Mouse (Mus musculus) ES-E14 (cell line): ENCODE results near the gene Ttll7.

Source experiments
- CHD2 ChIP-seq: IDR thresholded peaks from 2 replicates; pipeline ENCODE4 v1.6.1; 2014; ENCODE audit warnings: mild to moderate bottlenecking, low read depth, low read length, inconsistent platforms
- HCFC1 ChIP-seq: IDR thresholded peaks from 2 replicates; pipeline ENCODE4 v1.6.1; 2012; ENCODE audit warnings: low read length, inconsistent platforms, borderline replicate concordance; ENCODE audit not compliant: insufficient read depth

DNA sequence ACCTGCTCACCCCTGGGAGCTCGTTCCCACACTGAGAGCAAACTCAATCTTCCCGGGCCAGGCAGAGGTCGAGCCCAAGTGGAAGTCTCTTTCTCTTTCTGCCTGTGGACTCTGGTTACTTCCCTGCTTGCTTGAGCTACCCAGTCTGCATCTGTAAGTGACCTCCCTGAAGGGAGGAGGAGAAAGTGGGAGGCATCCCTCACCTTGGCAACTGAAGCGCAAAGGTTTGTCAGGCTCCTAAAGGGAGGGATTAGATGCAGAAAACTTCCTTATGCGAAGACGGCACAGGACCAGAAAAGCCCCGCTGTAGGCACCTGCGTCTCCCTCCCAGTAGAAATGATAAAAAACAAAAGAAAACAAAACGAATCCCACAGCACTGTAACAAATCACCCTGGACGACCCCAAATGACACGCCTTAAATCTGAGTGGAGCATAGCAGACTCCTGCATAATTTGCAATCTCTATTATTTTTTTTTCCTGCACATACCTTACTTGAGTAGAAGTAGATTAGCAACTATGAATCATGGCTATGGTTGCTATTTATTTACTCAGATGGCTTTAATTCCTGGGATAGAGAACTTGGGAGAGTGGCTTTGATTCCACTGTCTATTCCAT is 178.2 kb downstream of the Ttll7 start:
- no peak for TF ChIP-seq CHD2
- TF ChIP-seq HCFC1 = no peak
